Mouse (Mus musculus): ENCODE data around the gene Arl5b. TPM values are rescaled to one million over a fixed set of nuclear protein-coding genes. Genes with fewer than 3 reads are reported as not detected.

Gene Arl5b
- polyA plus RNA-seq, 1 experiment from 2014 or later = 37.9 TPM

DNA sequence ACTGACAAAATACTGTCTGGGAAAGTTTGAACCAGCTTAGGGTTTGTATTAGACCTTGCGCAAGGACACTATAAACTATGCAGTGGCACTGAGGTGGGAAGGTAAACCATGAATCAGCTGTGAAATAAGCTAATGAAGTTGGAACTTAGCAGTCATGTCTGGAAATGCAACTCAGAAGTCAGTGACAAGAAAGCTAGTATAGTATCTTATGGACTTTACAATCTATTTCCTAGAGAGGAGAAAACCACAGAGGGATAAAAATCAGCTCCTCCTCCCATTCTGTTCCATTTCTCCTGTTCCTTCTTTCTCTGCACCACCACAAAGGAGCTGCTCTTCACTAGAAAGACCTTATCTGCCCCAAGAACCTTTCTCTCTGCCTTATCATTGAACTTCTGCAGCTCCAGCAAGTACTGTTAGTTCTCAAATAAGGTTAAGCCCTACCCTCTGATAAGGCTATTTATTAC is 72.1 kb downstream of the Arl5b start:
- H3K27ac ChIP-seq = no peak overlapping the region
- no peaks in the 10 kb centered on the region for H3K9me3 ChIP-seq
- no peak overlapping the region for H3K9ac ChIP-seq
- H3K36me3 ChIP-seq = no peaks in the 10 kb centered on the region
- H3K4me2 ChIP-seq = no peak overlapping the region
- no peak for ATAC-seq (ENCODE audit: insufficient number of reproducible peaks, insufficient read depth, low FRiP score, low TSS enrichment, low read depth)
- WGBS = 93% methylated on average over 1 of the region's 1 CpGs
- H3K4me3 ChIP-seq = no peak overlapping the region
- no peaks in the 10 kb centered on the region for H3K4me1 ChIP-seq
- no peaks in the 10 kb centered on the region for H3K27me3 ChIP-seq

Other genes starting within 250 kb of the Arl5b start
- 14.6 and 16.8 TPM in 2 replicates for gene Nsun6, start 5.7 kb downstream of the Arl5b start, polyA plus RNA-seq (2015; fragmentation: Nextera tagmentation; extraction: Ambion mirVana)